Mouse (Mus musculus) 416B (cell line): ENCODE data around the gene Tmem132b.

Experiments used
- DNase-seq: peaks from one replicate; pipeline ENCODE4 v3.0.0; 2011; ENCODE audit warnings: low read depth

The Tmem132b gene

DNA sequence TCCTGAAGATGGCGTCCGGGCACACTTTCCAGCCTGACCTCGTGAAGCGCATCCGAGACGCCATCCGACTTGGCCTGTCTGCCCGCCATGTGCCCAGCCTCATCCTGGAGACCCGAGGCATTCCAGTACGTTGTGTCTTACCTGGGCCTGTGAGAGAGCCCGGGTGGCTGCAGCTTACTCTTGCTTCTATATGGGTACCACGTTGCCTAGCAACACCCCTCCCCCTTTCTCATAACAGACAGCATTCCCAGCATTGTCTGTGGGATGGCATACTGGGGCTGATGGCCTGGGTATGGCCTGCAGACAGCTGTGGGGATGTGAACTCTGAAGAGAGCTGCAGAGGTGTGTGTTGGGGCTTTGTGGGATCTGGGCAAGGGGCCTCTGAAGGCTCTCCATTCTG, 16.6 kb upstream of the Tmem132b start:
- no peak for DNase-seq

DNA sequence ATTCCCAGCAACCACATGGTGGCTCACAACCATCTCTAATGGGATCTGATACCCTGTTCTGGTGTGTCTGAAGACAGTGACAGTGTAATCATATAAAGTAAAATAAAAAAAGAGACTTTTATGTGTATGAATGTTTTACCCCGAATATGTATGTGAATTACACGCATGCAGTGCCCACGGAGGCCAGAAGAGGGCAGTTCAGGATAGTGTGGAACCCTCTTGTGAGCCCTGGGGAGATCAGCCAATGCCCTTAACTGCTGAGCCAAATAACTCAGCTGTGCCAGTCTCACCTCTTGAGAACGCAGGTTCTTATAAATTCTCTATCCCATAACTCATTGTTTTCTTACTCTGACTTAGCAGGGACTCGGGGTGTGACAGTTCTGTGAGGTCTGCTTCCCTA, 12.9 kb upstream of the Tmem132b start:
- peak; percentile 49 for DNase-seq

DNA sequence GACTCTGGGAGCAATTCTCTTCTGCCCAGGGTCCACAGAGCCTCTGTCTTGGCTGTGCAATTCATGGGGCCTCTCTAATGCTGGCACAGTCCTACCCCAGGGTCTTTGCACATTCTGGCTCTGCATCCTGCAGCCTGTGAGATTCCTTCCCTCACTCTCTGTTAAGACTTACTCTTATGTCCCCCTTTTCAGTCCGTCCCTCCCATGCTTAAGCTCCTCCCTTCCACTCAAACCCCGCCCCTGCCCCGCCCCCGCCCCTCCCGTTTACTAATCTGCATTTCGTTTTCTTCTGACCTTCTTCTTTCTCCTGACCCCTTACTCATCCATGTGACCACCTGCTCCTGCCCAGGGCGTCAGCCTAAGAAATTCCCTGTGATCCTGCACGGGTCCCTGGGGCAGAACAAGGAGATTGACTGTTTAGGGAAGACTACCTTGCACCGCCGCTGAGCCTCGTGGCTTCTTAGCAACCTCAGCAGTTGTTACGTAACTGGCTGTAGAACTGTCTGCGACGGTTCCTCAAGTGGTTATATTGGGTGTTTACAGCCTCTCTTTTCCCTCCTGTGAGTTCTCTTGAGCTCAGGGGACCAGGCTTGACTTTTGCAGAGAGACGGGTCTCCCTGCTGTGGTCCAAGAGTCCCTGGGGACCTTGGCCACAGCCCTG, 10.5 kb upstream of the Tmem132b start:
- peak; percentile 70 for DNase-seq

DNA sequence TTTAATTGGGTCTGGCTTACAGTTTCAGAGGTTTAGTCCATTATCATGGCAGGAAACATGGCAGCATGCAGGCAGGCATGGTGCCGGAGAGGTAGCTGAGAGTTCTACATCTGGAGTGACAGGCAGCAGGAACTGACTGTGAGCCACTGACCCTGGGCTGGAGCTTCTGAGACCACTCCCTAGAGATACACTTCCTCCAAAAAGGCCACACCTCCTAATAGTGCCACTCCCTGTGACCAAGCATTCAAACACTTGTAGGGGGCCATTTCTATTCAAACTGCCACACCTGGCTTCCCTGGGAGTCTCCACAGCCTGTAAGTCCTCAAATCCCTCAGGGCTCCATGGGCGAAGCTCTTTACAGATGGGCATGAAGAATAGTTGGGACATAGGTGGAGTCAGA, 8.2 kb upstream of the Tmem132b start:
- no peak for DNase-seq

DNA sequence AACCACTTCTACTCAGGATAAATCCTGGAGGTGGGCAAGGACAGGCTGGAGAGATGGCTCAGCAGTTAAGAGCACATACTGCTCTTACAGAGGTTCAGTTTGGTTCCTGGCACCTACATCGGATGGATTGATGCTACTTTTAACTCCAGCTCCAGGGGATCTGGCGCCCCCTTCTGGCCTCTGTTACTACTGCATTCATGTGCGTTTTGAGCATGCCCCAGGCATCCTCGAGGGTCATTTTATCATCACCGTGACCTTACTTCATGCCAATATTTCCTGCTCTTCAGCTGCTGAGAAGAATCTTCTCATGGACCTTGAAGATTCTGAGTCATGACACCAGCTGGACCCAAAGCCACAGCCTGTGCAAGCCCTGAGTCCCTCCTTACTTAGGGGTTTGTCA, 6.1 kb upstream of the Tmem132b start:
- DNase-seq = peak; percentile 44

DNA sequence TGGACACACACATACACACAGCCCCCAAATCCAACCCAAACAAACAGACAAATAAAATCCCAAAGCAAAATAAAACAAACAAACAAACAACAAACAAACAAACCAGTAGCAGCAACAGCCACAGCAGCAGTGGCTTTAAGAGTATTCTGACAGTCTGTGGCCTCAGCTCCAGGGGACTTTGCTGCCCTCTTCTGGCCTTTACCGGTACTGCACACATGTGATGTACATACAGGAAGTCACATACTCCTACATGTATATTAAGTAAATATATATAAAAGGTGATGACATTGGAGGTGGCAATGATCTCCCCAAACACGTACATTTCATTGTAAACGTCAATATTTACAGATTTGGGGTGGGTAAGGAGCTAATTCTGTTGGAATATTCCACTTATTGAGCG, 5.1 kb upstream of the Tmem132b start:
- peak; percentile 62 for DNase-seq

DNA sequence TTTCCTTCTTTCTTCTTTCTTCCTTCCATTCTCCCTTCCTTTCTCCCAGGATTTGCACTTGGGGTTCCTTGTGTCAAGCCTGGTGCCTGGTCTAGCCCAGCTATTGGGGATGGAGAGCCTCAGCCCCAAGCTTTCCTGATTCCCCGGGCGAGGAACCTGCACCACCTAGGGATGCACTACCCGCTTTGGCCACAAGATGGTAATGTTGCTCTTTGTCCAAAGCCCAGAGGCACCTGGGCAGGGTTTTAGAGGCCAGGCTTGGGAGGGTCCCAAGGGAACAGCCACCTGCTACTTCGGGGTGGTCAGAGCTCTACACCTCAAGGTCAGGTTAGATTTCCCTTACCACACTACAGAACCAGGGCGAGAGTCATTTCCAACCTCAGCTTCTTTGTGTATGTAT, 2.5 kb upstream of the Tmem132b start:
- DNase-seq = peak; percentile 45

DNA sequence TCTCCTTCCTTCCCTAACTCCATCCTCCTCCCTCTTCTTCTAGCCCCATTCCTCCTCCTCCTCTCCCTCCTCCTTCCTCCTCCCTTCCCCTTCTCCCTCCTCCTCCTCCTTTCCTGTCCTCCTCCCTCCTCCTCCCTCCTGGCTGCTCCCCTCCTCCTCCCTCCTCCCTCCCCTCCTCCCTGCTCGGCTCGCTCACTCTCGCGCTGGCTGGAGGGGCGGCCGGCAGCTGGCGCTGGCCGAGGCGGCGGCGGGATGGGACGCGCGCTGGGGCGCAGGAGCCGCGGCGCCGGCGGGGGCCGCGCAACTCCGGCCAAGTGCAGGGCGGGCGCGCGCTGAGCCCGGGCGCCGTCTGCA, 594 bp downstream of the Tmem132b start:
- no peak for DNase-seq

DNA sequence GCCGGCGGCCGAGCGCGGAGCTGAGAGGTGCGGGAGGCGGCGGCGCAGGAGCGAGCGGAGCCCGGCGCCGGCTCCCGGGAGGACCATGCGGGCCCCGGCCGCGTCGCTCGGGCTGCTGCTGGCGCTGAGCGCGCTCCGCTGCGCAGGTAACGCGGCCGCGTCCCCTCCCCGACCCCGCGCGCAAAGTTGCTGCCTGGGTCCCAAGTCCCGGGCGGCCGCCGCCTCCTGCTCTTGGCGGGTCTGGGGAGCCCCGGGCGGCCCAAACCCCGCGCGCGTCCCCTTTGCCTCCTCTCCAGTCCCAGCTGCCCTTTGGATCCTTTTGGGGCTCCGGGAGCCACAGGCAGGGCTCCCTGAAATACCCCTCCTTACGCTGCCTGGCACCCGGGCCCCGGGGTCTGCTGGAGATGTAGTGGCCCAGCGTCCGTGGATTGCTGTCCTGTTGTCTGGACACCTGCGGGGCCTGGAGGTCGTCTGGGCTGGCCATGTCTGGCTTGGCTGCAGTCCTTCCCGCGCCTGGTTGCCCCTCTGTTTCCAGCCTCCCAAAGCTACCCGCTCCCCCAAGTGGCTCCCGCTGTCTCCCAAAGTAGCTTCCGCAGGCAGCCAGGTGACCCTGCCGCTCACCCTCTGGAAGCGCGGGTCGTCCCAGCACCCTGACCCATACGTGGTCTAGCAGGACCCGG, 1.1 kb downstream of the Tmem132b start:
- DNase-seq = no peak

DNA sequence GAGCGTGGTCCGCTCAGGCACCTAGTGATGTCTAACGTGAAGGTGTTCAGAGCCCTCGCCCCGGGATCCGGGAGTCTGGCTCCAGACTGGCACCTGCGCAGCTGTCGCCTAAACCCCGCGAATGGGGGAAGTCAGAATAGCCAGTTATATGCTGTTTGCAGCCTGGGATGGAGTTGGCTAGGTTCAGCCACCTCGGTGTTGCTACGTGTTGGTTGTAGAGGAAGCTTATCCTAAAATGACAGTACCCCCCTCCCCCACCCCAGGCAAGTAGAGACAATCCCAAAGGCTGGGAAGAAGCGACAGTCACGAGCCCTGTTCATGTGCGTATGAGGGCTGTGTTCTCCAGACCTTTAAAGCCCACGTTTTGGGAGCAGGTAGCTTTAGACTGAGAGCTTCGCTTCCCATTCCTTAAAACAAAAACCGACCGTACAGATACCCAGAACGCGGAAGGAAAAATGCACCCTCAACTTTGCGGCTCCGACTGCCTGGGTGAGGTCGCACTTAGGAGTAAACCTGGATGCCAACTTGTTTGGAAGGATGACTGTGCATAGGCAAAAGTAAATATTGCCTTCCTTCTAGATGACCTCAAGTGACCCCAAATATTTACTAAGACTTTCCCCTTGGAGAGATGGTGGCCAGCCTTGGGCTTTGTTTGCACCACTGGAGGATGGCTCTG, 1.8 kb downstream of the Tmem132b start:
- no peak for DNase-seq

DNA sequence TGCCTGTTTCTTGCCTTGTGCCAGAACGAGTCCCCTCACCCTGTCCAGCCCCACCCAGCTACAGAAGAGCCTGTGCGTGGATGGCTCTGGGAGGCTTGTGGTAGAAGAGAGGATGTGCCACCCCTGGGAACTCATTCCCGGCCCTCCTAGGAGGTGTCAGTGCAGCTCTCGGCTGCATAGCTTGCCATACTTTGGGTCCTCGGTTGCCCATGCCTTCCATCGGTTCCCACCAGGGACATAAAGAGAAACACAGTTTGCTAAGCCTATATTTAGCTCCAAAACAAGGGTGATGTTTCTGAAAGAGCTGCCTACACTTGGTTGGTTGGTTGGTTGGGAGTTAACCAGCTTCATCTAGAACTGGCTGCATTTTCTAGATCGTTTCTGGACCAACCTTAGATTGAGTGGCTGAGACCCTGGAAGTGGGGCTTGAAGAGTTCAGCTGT, 2.6 kb downstream of the Tmem132b start:
- DNase-seq = no peak

DNA sequence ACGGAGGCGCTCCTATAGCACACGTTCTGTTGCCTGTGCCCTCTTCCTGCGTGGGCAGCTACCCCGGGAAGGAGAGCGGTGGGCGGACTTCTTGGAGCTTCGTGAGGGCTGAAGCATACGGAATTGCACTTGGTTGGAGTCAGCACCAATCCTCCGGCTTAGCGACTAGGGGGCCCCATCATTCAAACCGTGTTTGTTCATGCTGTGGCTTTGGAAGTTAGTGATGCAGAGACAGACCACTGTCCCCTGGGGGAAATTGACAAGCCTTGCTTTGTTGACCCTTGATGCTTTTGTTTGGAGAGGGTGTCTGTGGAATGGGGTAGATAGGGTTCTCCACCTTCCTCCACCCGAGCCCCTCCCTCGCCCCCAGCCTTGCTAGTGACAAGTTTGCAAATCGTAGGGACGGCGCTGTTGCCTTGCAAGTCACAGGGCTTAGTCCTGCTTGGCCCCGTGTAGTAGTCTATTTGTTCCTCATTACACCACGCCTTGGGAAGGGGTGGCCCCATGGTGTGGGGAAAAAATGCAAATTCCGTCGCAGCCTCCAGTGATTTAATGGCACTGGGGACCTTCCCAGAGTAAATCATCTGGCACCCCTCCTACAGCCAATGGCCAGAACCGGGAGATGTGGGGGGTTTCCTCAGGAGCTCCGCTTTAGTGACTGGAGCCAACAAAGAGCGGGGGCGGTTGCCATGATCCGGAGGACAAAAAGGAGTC, 3.2 kb downstream of the Tmem132b start:
- no peak for DNase-seq

DNA sequence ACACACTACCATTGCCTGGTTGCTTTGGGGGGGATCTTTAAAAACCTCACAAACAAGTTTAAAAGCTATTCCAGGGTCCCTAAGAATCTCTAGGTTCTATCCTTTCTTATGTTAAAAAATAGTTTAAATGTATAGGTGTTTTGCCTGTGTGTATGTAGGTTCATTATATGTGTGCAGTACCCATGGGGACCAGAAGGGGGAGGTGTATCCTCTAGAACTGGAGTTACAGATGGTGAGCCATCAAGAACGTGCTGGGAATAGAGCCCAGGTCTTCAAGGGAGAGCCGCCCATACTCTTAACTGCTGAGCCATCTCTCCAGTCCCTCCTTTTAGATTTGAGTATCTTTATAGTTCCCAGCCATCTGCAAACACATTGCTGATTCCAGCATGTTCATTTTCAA, 13.5 kb downstream of the Tmem132b start:
- DNase-seq = no peak

DNA sequence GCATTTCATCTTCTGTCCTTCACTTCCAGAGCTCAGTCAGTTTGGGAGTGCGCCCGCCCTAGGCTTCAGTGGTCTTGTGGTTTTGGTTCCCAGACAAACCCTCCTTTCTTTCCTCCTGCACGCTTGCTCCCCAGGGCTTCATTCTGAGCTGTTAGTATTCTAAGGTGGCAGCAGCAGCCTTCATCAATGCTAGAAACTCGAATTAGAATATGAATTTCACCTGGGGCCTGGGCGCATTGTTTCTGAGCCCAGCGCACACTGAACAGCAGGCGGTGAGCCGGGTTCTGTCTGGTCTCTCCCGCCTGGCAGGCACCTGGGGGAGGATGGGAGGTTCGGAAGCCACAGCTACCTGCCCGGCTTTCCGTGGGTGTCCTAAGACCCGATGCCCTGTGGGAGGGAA, 14.7 kb downstream of the Tmem132b start:
- no peak for DNase-seq

DNA sequence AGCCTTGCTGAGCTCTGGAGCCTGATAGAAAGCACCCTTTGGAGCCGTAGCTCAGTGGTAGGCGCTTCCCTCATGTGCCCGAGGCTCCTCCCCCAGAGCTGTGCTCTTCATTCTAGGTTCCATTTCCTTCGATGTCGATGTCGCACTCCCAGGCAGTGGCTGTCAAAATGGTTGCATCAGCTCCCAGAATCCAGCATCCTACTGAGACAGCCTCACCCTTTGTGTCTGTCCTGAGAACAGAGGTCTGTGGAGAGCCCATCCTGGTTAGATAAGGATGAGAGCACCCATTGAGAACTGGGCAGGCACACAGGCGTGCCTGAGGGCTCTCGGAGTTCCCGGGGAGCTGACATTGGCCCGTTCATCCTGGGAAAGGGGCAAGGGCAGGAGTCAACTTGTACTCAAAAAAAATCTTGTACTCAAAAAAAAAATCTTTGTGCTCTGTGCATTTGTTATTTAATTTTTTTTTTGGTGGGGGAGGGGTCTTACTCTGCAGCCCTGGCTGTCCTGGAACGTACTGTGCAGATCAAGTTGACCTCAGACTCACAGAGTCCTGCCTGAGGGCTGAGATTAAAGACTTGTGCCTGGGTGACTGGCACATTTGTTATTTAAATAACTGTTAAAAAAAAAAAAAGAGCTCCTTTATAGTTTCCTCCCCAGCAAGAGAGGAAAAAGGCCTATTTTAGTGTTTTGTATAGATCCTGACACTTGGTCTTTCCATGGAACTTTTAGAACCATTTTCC, 18.3 kb downstream of the Tmem132b start:
- no peak for DNase-seq

DNA sequence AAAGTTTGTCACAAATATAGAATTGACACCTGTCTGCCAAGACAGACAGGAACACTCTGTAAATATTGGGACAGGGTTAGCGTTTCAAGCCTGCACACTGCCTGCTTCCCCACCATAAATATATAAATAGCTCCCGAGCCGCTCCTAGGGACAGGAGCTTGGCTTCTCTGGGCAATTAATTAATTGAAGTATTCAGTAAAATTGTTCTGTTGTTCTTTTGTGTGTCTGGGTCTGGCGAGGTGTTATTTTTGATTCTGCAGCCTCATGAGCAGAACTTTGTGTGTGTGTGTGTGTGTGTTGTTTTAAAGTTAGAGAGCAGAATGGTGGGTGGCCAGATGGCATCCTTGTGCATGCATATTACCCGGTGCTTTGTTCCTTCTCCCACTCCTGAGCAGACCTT, 24.2 kb downstream of the Tmem132b start:
- DNase-seq = no peak

DNA sequence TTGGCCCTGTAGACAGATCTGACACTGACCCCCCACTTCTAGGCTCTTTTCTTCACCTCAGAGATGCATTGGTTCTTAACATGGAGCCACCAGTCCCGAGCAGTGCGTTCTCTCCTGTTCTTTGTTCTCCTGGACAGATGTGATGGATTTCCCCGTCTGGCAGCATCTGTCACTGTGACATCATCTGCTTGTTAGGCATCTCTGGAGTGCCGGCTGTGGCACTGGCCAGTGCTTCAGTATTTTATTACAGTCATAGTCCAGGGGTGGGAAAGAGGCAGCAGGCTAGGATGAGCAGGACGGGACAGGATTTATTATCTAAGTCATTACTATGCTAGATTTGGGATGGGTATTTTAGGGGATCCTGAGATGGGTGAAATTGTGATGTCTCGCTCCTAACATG, 31.9 kb downstream of the Tmem132b start:
- no peak for DNase-seq

DNA sequence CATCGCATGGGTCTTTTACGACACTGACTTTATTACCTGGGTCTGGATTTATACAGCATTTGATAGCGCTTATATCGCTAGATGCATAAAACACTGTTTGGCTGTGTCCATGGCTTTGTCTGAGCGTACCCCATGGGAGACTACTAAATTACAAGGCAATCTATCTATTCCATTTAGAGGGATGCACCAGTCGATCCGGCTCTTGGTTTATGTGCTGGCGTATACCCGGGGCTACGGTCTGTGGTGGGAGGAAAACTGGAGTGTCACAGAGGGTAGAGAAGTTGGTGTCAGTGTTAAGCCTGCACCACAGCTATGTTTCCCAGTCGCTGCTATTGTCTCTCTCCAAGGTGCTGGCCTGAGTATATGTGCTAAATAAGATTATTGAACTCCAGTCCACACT, 34.2 kb downstream of the Tmem132b start:
- no peak for DNase-seq

DNA sequence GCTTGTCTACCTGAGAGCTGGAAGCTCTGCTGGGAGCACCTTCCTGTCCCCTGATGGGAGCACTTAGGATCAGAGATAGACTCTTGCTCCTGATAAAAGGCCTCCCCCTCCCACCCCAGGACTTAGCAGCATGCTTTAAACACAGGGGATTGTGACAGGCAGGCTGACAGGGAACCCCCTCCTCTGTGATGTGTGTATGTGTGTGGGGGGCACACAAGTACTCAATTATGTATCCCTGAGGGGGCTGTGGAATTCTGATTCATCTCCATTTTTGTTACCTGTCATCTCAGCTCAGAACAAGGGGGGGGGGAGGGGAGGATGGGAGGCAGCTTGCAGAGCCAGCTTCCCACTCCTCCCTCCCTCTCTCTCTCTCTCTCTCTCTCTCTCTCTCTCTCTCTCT, 36.9 kb downstream of the Tmem132b start:
- no peak for DNase-seq

DNA sequence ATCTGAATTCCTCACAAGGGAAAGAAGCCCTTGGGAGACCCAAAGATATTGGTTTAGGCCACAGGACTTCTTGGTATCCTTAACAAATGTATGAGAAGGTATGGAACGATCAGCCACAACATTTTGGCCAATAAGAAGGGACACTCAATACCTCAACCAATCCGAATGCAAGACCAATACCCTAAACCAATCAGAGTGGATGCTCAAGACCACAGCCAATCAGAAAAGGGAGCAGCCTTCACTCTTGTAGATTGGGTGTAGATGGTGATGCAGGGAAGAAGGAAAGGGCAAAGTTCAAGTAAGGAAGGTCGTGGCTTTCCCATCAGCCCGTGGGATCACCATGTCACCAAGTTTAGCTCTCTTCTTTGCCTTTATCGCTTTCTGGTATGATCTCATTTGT, 40.4 kb downstream of the Tmem132b start:
- DNase-seq = no peak

DNA sequence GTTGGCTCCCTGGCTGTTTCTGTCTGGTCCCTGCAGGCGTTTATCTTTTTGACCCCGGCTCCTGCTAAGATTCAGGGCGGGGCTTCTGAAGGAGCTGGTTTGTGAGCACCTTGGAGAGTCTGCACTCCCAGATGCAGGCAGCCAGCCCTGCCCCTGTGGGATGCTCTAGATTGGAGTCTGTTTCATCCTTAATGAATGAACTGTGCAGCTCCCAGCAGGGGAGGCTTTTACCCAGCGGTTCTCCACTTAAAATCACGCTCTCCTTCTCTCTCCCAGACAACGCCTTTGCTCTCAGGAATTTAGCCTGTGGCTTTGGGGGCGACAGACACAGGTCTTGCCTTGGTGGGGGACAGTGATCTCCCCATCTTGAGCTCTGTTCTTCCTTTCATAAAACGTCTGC, 43.3 kb downstream of the Tmem132b start:
- DNase-seq = no peak

DNA sequence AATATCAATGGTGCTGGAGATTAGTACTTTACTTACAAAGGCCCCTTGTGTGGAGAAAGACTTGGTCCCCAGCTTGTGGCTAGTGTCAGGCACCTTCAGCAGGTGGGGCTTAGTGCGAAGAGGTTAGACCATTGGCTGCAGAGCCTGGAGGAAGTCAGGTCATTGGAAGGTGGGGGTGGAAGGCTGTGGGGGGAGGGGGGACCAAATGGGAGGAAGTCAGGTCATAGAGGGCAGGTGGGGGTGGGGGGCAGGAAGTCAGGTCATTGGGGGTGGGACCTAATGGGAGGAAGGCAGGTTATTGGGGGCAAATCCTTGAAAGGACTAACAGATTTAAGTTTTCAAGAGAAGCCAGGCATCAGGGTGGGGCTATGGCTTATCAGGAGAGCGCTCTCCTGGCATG, 44.3 kb downstream of the Tmem132b start:
- no peak for DNase-seq
